Mouse (Mus musculus): ENCODE results near the gene Utp15.

The Utp15 gene

DNA sequence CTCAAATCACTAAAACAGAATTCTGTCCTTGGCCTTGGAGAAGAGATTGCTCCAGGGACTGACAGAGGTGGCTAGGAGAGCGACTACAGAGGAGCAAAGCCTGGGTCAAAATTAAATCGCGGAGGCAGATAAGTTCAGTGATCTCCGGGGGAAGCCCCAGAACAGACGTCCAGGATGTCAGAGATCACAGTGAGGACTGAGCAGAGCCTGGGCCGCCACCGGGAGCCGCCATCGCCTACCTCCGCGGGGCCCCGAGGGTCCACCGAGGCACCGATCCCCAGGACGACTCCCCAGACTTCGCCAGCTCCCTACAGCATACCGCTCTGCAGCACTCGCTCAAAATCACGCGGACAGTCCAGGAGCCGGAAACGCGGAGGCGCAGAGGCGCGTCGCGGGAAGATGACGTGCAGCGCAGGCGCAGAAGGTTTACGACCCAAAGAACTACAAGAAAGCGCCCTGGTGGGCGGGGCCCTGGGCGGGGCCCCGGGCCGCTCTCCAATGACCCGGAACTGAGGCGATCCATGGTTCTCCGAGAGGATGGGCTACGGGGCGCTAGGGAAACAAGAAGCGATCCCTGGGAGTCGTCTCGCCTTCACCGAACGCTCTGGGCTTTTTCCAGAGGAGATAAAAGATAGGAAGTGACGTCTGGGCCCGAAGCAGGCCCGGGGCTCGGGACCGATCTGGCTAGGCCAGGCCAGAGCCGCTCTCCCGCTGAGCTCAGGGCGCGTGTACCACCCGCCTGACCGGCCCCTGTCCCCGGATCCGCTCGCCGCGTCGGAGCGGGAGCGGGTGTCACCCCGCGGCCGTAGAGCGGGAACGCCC lies at the start of gene Utp15, which contains the start of gene Ankra2:
Gene Utp15 (minus strand): TSS at position 406 of the 822 bp plus-strand sequence.
Gene Ankra2 (plus strand): TSS at position 439 of the 822 bp plus-strand sequence.
- peak; percentile 95 to 99 for DNase-seq (ENCODE audit: low spot score in 2 of 2)

DNA sequence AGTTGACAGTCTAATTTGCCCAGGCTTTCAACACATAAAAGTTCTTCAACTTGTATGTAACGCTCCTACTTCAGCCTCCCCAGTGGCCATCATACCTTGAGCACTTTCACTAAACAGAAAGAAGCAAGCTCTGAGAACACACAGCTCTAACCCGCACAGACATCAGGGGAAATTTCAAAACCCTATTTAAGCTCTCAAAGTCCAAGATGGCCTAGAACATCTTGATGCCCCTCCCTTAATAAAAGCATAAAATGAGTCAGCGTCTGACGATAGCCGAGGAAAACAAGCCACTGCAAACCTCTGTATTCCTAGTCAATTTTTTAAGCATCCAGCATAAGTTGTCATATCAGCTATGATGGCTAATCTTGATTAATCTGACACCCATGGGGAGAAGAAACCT lies 48.8 kb upstream of the Utp15 start:
- no peak for DNase-seq (ENCODE audit: low spot score in 2 of 2)

DNA sequence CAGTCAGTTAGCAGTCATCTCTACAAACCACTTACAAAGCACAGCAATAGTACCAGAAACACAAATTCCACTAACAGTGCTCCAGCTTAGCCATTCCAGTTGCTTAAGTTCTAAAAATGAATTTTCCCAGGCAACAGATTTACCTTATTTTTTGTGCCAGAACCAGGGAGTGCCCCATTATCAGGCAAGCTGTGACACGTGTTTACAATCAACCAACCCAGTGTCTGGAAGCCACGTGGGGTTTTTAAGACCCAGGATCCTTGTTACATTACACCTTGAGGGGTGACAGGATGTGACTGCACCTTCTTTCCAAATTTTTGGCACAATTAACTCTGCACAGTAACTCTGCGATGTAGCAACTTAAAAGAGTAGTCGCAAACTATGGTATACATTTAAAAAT lies 45.9 kb upstream of the Utp15 start:
- no peak for DNase-seq (ENCODE audit: low spot score in 2 of 2)

DNA sequence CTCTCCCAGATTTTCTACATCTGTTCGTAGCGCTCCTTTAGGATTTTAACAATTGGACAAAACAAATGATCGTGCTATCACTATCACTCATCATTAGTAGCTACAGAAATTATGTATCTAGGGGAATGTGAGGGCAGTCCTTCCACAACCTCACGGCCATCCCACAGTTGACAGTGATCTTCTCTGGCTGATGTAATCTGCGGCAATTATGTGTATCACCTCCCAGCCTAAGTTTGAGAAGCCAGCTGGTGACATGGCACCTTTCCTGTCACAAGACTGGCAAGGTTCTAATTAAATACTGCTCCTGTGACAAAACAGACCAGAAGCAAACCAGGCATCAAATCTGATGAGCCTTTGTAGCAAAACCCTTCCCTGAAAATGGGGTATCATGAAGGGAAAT lies 45.2 kb upstream of the Utp15 start:
- DNase-seq (ENCODE audit: low spot score in 2 of 2): no peak

DNA sequence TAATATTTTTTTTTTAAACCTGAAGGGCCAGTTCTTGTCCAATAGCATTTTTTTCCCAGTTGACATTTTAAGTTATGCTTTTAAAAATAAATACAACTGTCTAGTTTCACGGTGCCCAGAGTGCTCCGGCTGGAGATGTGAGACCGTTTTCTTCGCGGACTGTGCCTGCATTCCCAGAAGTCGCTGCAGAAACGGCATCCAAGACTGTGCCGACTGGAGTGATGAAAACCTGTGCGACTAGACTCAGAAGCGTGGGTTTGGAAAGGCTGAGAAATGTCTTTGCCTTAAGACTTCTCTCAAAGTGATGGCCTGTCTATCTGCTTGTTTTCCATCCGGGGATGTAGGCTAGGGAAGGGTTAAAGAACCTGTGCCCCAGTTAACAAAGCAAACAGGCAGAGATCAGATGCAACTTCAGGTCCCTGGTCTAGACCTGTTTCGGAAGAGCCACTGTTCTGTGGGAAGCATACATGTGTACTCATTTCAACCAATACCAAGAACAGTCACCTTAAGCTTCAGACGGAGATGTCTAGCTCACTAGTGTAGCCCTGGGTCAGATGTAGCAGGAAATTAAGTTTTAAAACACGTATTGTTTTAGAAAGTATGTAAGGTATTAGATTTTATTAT lies 44.1 kb upstream of the Utp15 start:
- peak in 1 of 2 experiments; percentile 7 for DNase-seq (ENCODE audit: low spot score in 2 of 2)

DNA sequence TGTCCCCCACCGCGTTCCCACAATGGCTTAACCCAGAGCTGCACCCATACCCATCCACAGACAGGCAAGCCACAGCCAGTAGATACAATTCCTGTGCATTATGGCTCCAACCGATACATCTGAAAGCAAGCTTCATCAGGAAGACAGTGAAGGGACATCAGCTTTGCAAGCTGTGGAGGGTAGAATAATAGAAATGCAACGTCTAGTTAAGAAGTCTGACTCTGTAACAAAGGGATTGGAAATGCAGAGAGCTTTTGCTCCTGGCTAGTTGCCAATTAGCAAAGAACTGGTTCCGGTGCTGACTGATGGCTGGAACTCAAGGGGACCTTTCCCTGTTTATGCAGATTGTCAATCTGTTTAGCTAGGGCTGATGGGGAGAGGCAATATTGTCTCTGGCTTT lies 43.6 kb upstream of the Utp15 start:
- DNase-seq (ENCODE audit: low spot score in 2 of 2): no peak

DNA sequence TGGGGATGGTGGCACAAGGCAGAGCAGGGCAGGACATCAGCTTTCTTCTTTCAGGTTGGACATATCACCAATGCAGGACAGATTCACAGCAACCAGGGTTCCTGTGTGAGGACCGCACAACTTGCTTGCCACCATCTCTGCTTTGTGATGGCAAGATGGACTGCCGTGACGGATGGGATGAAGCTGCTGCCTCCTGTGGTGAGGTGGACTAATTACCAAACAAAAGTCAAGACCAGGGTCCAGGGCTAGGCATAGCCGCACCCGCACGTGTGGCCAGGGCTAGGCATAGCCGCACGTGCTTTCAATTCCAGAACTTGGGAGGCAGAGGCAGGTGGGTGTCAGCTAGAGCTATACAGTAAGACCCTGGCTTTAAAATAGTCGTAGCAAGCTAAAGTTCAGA lies 42.4 kb upstream of the Utp15 start:
- DNase-seq (ENCODE audit: low spot score in 2 of 2): no peak

DNA sequence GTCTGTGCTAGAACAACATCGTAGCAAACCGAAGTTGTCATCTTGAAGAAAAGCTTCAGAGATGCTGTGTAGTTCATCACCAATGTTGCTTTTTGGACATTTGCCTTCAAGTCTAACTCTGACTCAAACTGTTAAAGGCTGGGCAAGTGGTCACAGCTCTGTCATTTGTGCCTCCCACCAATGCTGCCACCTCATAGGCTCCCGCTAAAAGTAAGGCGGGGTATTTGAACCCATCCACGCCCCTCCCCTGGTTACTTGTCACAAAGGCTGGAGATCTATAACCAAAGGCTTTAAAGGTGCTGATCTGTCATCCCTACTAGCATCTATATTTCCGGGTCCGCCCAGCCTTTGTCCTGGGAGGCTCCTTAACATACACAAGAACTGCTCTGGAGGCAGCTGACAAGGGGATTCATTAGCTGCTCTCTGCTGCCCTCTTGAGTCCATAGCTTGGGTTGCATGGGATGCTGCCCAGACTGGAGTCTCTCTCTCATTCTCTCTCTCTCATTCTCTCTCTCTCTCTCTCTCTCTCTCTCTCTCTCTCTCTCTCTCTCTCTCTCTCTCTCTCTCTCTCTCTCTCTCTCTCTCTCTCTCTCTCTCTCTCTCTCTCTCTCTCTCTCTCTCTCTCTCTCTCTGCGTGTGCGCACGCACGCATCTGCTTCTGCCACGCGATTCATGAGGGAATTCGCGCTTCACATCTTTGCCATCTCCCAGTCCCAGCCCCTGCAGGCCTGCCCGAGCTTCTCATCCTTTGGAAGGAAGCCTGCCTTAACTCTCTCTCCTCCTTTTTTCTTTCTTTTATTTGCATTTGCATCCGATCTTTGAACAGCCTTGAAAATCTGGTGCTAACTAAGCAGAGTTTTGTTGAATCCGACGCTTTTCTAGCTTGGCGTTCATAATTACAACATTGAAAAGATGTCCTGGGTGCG lies 36.3 kb upstream of the Utp15 start:
- DNase-seq (ENCODE audit: low spot score in 2 of 2): peak in 1 of 2 experiments; percentile 84

DNA sequence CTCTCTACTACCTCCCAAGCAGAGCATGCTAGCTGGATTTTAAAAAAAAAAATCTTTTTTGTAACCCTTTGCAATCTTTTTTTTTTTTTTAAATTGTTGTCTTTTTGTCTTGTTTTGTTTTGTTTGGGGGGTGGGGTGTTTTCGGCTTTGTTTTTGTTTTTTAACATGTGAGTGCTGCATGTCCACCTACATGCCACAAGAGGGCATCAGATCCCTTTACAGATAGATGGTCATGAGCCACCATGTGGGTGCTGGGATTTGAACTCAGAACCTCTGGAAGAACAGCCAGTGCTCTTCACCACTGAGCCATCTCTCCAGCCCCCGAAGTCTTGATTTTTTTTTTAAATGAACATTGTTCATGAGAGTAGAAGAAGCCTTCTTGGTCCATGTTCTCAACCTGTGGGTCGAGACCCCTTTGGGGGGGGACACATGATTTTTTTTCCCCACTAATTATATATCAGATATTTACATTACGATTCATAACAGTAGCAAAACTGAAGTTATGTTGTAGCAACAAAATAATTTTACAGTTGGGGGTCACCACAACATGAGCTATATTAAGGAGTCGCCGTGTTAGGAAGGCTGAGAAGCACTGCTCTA lies 35.1 kb upstream of the Utp15 start:
- no peak for DNase-seq (ENCODE audit: low spot score in 2 of 2)

DNA sequence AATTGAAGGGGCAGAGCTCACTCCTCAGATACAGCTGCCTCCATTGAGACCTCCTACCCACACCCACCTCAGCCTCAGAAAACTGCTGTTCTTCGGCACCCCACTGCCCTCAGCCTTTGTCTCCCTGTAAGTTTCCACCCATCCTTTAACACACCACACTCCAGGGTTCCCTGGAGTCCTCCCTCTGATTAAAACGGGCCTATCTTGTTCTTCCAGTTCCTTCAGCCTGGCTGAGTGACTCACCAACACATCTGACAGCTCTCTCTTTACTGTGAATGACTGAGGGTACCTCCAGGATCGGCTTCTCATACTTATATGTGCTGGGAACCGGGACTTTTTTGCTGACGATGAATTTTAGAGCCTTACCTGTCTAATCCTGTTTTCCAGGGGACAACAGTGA lies 33.2 kb upstream of the Utp15 start:
- no peak for DNase-seq (ENCODE audit: low spot score in 2 of 2)

DNA sequence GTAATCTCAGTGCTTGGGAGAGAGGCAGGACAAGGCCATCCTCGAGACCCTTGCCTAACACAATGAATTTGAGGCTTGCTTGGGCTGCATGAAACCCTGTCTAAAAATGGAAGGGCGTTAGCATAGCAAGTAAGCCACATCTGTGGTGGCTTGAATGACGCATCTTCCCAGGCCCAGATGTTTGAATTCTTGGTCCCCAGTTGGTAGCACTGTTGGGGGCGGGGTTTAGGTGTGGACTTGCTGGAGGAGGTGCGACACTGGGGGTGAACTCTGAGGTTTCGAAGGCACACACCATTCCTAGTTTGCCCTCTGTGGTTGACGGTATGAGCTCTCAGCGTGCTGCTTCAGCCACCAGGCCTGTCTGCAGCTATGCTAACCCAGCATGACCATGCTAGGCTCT lies 28.9 kb upstream of the Utp15 start:
- DNase-seq (ENCODE audit: low spot score in 2 of 2): no peak

DNA sequence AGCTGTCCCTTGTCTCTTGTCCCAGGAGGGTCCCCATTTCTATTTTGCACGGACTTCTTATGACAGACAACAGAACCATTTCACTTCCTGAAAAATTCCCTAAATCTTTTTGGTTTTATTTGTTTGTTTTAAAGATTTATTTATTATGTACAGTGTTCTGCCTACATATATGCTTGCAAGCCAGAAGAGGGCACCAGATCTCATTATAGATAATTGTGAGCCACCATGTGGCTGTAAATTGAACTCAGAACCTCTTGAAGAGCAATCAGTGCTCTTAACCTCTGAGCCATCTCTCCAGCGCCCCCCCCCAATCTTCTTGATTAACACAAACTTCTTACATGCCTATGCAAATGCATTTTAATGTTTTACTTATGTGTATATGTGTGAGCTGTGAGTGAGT lies 27.9 kb upstream of the Utp15 start:
- no peak for DNase-seq (ENCODE audit: low spot score in 2 of 2)

DNA sequence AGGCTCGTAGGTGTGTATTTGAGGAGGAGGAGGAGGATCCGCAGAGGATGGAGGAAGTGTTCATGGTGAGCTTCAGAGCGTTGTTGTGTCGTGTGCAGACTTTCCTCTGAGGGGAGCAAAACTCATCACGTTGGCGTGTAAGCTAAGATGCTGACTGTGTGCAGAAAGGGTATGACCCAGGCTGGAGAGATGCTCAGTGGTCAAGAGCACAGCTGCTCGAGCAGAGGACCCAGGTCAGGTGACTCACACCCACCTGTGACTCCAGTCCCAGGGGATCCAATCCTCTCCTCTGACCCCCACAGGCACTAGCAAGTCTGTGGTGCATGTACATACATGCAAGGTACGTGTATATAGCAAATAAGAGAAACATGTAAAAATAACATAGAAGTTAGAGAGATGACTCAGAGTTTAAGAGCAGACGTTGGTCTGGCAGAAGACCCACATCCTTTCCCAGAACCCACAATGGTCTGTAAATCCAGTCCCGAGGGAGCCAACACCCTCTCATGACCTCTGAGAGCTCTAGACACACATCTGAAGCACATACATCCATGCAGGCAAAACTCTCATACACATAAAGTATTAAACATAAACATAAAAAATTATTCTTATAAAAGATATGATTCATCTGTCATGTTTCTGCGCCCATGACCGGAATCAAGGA lies 18.3 kb upstream of the Utp15 start:
- no peak for DNase-seq (ENCODE audit: low spot score in 2 of 2)

DNA sequence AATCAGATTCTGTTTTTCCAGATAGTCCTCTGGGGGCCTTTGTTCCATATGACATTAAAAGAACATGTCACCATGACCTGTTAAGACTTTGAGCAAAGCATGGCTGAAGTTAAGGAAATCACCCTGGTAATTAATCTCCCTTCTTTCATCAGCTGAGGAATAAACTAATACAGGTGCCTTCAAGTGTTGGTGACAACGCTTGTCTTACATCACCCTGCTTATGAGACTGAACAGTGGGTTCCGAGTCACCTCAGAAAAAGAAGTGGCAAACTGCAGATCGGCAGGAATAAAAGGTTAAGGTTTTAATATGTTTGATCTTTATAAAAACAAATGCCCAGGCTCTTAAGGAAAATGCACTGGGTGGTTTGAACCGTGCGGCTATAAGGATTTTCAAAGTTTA lies 16.8 kb upstream of the Utp15 start, which contains the start of gene Gm21976:
Gene Gm21976 (plus strand): TSS at position 202 of the 400 bp plus-strand sequence.
- no peak for DNase-seq (ENCODE audit: low spot score in 2 of 2)

DNA sequence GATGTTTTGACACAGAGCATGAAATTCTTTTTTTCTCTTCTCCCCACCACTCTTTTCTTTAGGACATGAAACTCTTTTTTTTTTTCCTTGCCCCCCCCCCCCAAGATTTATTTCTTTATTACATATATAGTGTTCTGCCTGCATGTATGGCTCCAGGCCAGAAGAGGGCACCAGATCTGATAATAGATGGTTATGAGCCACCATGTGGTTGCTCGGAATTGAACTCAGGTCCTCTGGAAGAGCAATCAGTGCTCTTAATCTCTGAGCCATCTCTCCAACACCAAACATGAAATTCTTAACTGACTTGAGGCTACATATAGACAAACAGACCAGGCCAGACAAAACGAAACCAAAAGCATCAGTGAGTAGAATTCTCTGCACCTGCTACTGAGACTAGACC lies 14.7 kb upstream of the Utp15 start:
- no peak for DNase-seq (ENCODE audit: low spot score in 2 of 2)

DNA sequence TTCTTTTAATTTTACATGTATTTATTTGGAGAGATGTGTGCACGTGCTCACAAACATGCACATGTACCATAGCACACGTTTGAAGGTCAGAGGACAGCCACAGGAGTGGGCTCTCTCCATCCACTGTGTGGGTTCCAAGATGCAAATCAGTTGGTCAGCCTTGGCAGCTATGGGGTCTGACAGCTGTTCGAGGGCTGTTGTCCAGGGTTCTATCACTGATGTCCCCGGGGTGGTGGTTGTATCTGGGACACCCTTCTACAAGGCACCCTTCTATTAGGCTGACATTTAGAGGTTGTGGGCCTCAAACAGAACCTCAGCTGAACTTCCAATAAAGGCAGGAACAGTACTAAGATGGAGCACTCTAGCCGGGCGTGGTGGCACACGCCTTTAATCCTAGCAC lies 13.4 kb upstream of the Utp15 start:
- DNase-seq (ENCODE audit: low spot score in 2 of 2): no peak

DNA sequence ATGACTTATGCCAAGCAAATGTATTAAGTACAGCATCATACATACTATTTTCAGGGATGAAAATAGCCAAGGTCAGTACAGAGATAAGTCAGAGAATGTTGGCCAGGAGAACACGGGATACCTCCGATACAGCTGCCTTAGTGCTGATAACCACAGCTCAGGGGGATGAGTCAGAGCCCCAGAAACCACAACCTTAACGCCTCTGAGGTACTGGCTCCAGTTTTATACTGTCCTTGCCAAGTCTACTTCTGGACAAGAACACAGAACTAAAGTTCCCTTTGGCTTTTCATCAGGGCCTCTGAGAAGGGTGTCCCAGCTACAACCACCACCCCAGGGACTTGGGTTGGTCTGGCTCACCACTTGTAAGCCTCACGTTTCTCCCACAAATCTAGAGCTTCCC lies 12.8 kb upstream of the Utp15 start:
- no peak for DNase-seq (ENCODE audit: low spot score in 2 of 2)

DNA sequence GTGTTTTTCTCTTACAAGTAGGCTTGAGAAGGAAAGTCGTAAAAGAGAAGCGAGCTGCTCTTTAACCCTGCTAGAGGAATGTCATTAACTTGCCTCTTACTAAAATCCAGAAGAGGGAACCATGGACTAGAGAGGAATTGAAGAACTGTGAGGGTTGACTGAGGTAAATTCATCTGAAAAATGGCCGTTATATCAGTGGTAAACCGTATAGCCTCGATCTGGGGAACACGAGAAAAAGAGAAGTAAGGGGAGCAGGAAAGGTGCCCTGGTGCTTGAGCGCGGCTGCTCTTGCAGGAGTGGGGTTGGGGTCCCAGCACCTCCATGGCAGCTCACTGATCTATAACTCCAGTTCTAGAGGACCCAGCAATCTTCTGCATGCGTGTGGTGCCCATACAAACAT lies 11.2 kb upstream of the Utp15 start:
- no peak for DNase-seq (ENCODE audit: low spot score in 2 of 2)

DNA sequence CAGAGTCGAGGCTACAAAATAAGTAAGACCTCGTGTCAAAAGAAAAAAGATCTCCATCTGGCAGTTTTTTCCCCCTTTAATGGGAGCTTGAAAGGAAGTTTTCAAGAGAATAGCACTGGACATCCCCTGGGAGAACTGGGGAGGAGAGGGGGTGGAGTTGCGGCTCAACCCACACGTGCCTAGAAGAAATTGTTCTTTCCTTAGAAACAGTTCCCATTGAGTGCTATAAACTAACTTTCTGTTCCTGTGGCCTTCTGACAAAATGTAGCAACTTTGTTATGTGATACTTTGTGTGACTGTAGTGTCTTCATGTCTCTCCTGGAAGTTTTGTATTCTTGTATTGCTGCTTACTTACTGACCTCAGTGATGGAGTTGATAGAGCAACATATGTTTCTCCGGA lies 1.3 kb upstream of the Utp15 start:
- DNase-seq (ENCODE audit: low spot score in 2 of 2): no peak

DNA sequence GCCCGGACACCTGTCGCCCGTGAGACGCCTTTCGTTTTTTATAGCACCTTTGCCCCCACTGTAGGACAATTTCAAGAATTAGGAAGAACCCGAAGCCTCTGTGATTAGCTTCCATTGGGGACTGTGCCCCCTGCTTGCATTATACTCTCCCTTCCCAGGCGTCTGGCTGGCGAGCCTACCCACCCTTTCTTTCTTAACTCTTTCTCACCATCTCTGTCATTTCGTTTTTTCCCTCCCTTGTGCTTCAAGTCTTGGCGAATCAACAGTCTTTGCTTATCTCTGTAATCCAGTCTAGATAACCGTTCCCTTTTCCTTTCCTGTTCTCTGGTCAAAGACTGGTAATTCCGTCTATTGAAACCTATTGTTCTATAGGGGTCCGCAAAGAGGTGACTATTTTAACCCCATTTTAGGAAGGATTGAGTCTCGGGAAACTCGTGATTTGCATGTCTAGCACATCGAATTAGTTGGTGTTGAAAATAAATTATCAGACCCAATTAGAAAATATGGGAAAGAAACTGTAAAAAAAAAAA lies 682 bp upstream of the Utp15 start:
- DNase-seq (ENCODE audit: low spot score in 2 of 2): no peak

DNA sequence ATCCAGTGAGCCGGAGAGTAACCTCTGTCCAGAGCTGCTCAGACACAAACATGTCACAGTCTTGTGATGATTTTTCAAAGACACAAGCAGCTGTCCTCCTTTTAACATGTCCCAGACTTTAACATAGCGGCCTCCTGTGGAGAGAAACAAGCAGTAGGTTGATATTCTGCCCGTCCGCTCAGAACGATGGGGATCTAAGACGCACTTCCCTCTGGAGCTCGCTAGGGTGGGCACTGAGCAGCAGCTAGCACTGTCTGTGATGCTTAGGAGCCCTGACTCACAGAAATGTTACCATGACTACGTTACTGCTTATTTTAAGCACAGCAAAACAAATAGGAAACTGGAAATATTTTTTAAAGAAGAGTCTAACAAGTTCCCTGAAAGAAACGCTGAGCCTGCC lies 7.9 kb downstream of the Utp15 start:
- peak; percentile 59 to 75 for DNase-seq (ENCODE audit: low spot score in 2 of 2)
